Mouse (Mus musculus): Measurements from ENCODE around the gene Mast3.

- TF ChIP-seq CTCF (IDR thresholded peaks at IDR 0.05; ENCODE audit: insufficient read depth, low read depth, low read length) (no peak), POLR2A (IDR thresholded peaks at IDR 0.05; ENCODE audit: insufficient read depth, low read depth, low read length) (no peak)
These were observed 61.7 kb downstream of the Mast3 start for GRCm38 (mm10) chr8:70742981-70743655.
